Mouse (Mus musculus) erythroblast, embryonic 14.5 days (primary cell): ENCODE measurements around the gene Ryr1. TPM values are rescaled to one million over a fixed set of nuclear protein-coding genes. Genes with fewer than 3 reads are reported as not detected.
A peak's percentile ranks its signal among the peaks of the same experiment; 100 is the strongest.

ENCODE experiments used
- H3K27me3 ChIP-seq: 2 replicates; pipeline ENCODE4 v1.6.1; 2012; ENCODE audit warnings: inconsistent platforms; ENCODE audit not compliant: control insufficient read depth
- H3K36me3 ChIP-seq: 2 replicates; pipeline ENCODE4 v1.6.1; 2012; ENCODE audit warnings: mild to moderate bottlenecking, inconsistent platforms; ENCODE audit not compliant: control insufficient read depth
- H3K4me1 ChIP-seq: 2 replicates; pipeline ENCODE4 v1.6.1; 2012; ENCODE audit warnings: inconsistent platforms; ENCODE audit not compliant: control insufficient read depth
- H3K4me3 ChIP-seq: replicated peaks from 2 replicates; pipeline ENCODE3; 2012; ENCODE audit warnings: moderate library complexity, mild to moderate bottlenecking, inconsistent platforms
- H3K9me3 ChIP-seq: 2 replicates; pipeline ENCODE4 v1.6.1; 2012; ENCODE audit warnings: low read length, inconsistent platforms, mixed read lengths; ENCODE audit not compliant: control insufficient read depth
- GATA1 ChIP-seq: IDR thresholded peaks from 2 replicates; pipeline ENCODE4 v1.6.1; 2012; ENCODE audit warnings: low read length, inconsistent platforms, mixed read lengths
- TAL1 ChIP-seq: IDR thresholded peaks from 3 replicates; pipeline ENCODE4 v1.6.1; 2012; ENCODE audit warnings: low read length, inconsistent platforms, mixed read lengths
- polyA plus RNA-seq: library from polyadenylated mRNA; stranded (reverse); fragments of >175 nt; gene quantifications from 2 replicates; pipeline ENCODE4 v1.2.3, GENCODE M21; 2012

The Ryr1 gene
- polyA plus RNA-seq, 1 experiment = under 0.01 TPM

- TF ChIP-seq TAL1 (no peak), GATA1 (no peak)
These were observed 92.3 kb downstream of the Ryr1 start for GRCm38 (mm10) chr7:29032685-29033084.

GRCm38 (mm10) chr7:29031641-29032040 lies 93.3 kb downstream of the Ryr1 start:
- H3K4me1 ChIP-seq = peaks cover 41% of the 10 kb centered on the region
- peaks cover 19% of the 10 kb centered on the region for H3K9me3 ChIP-seq
- no peaks in the 10 kb centered on the region for H3K27me3 ChIP-seq
- peaks cover 4% of the 10 kb centered on the region; the same call in 1 of the 2 replicates for H3K36me3 ChIP-seq
- TF ChIP-seq TAL1 (no peak), GATA1 (no peak)
- no peak overlapping the region for H3K4me3 ChIP-seq

More at GRCm38 (mm10) chr7:29032685-29033084, 92.3 kb downstream of the Ryr1 start:
- Histone ChIP-seq H3K36me3 (peaks cover 4% of the 10 kb centered on the region; the same call in 1 of the 2 replicates), H3K4me3 (no peak overlapping the region), H3K27me3 (no peaks in the 10 kb centered on the region), H3K9me3 (peaks cover 19% of the 10 kb centered on the region), H3K4me1 (peaks cover 36% of the 10 kb centered on the region)

GRCm38 (mm10) chr7:29029690-29030656 lies 95.0 kb downstream of the Ryr1 start:
- H3K27me3 ChIP-seq = no peaks in the 10 kb centered on the region
- TF ChIP-seq TAL1 = peak; percentile 70
- TF ChIP-seq GATA1 = peak; percentile 65
- H3K4me3 ChIP-seq = peak overlapping the region; percentile 14
- peaks cover 4% of the 10 kb centered on the region; the same call in 1 of the 2 replicates for H3K36me3 ChIP-seq
- peaks cover 10% of the 10 kb centered on the region for H3K9me3 ChIP-seq
- peaks cover 53% of the 10 kb centered on the region for H3K4me1 ChIP-seq

- Histone ChIP-seq H3K9me3 (0 out of 2 replicates have a peak, but pooled peaks cover 3% of the 10 kb centered on the region), H3K27me3 (no peaks in the 10 kb centered on the region), H3K36me3 (peaks cover 4% of the 10 kb centered on the region; the same call in 1 of the 2 replicates), H3K4me3 (no peak overlapping the region), H3K4me1 (peaks cover 53% of the 10 kb centered on the region)
- TF ChIP-seq TAL1 (no peak), GATA1 (no peak)
These were observed 96.2 kb downstream of the Ryr1 start for GRCm38 (mm10) chr7:29028761-29029160.

- peaks cover 50% of the 10 kb centered on the region for H3K4me1 ChIP-seq
- TF ChIP-seq GATA1 (no peak), TAL1 (no peak)
- no peak overlapping the region for H3K4me3 ChIP-seq
- no peaks in the 10 kb centered on the region for H3K9me3 ChIP-seq
- no peaks in the 10 kb centered on the region for H3K27me3 ChIP-seq
- H3K36me3 ChIP-seq = peaks cover 2% of the 10 kb centered on the region; the same call in 1 of the 2 replicates
These were observed 98.2 kb downstream of the Ryr1 start for GRCm38 (mm10) chr7:29026811-29027210.

GRCm38 (mm10) chr7:29026195-29026594 lies 98.8 kb downstream of the Ryr1 start:
- Histone ChIP-seq H3K4me1 (peaks cover 45% of the 10 kb centered on the region), H3K4me3 (no peak overlapping the region), H3K9me3 (no peaks in the 10 kb centered on the region), H3K27me3 (peaks cover 3% of the 10 kb centered on the region), H3K36me3 (peaks cover 2% of the 10 kb centered on the region; the same call in 1 of the 2 replicates)
- no peak for TF ChIP-seq GATA1
- no peak for TF ChIP-seq TAL1

GRCm38 (mm10) chr7:29025566-29025965 lies 99.4 kb downstream of the Ryr1 start:
- Histone ChIP-seq H3K4me1 (peaks cover 38% of the 10 kb centered on the region), H3K36me3 (peaks cover under 1% of the 10 kb centered on the region; the same call in 1 of the 2 replicates), H3K4me3 (no peak overlapping the region), H3K9me3 (no peaks in the 10 kb centered on the region), H3K27me3 (peaks cover 9% of the 10 kb centered on the region)
- TF ChIP-seq TAL1 = no peak
- TF ChIP-seq GATA1 = no peak

GRCm38 (mm10) chr7:29023514-29023913 lies 101.5 kb downstream of the Ryr1 start:
- TF ChIP-seq GATA1 (no peak), TAL1 (no peak)
- H3K4me1 ChIP-seq = peaks cover 29% of the 10 kb centered on the region
- peaks cover 30% of the 10 kb centered on the region for H3K27me3 ChIP-seq
- H3K4me3 ChIP-seq = no peak overlapping the region
- no peaks in the 10 kb centered on the region for H3K36me3 ChIP-seq
- H3K9me3 ChIP-seq = peaks cover 8% of the 10 kb centered on the region; the same call in 1 of the 2 replicates

- TF ChIP-seq TAL1 (no peak), GATA1 (no peak)
These were observed 102.5 kb downstream of the Ryr1 start for GRCm38 (mm10) chr7:29022479-29022878.

More at GRCm38 (mm10) chr7:29022479-29022878, 102.5 kb downstream of the Ryr1 start:
- peaks cover 40% of the 10 kb centered on the region for H3K27me3 ChIP-seq
- H3K36me3 ChIP-seq = no peaks in the 10 kb centered on the region
- H3K4me3 ChIP-seq = no peak overlapping the region
- peaks cover 8% of the 10 kb centered on the region; the same call in 1 of the 2 replicates for H3K9me3 ChIP-seq
- H3K4me1 ChIP-seq = peaks cover 27% of the 10 kb centered on the region
